Mouse (Mus musculus) limb, embryonic 13.5 days (tissue): ENCODE data around the gene Klc4. TPM values are rescaled to one million over a fixed set of nuclear protein-coding genes. Genes with fewer than 3 reads are reported as not detected.

ENCODE experiments used
- ATAC-seq: fragments of 200-750 bp; cut with Nextera tagmentation; 2 replicates; pipeline ENCODE4 v1.8.0; 2017; ENCODE audit warnings: low read depth, moderate number of reproducible peaks, moderate TSS enrichment; ENCODE audit not compliant: low FRiP score
- H3K27ac ChIP-seq: fragments of 300-500 bp; sonication (generic); 2 replicates; pipeline ENCODE4 v1.5.1; 2015; ENCODE audit warnings: inconsistent platforms, mild to moderate bottlenecking, moderate library complexity
- H3K27me3 ChIP-seq: fragments of 300-500 bp; sonication (generic); 2 replicates; pipeline ENCODE4 v1.6.1; 2015; ENCODE audit warnings: mild to moderate bottlenecking, inconsistent platforms
- H3K36me3 ChIP-seq: fragments of 300-500 bp; sonication (generic); 2 replicates; pipeline ENCODE4 v1.6.1; 2015; ENCODE audit warnings: inconsistent platforms, mild to moderate bottlenecking, moderate library complexity
- H3K4me1 ChIP-seq: fragments of 300-500 bp; sonication (generic); 2 replicates; pipeline ENCODE4 v1.6.1; 2015; ENCODE audit warnings: inconsistent platforms
- H3K4me2 ChIP-seq: fragments of 300-500 bp; sonication (generic); replicated peaks from 2 replicates; pipeline ENCODE4 v1.6.1; 2015; ENCODE audit warnings: inconsistent platforms, mild to moderate bottlenecking, moderate library complexity
- H3K4me3 ChIP-seq: fragments of 300-500 bp; sonication (generic); 2 replicates; pipeline ENCODE4 v1.5.1; 2015; ENCODE audit warnings: moderate library complexity, mild to moderate bottlenecking, inconsistent platforms
- H3K9ac ChIP-seq: fragments of 300-500 bp; sonication (generic); 2 replicates; pipeline ENCODE4 v1.6.1; 2015; ENCODE audit warnings: mild to moderate bottlenecking, inconsistent platforms
- H3K9me3 ChIP-seq: fragments of 300-500 bp; sonication (generic); 2 replicates; pipeline ENCODE4 v1.6.1; 2016; ENCODE audit warnings: inconsistent platforms
- WGBS: fragments of 180-500 bp; shearing (Covaris S2); methylation state at CpG from one replicate; pipeline ENCODE4 v1.1.7; 2015; 5-methylcytosine and 5-hydroxymethylcytosine counted together
- polyA plus RNA-seq: library from polyadenylated mRNA; unstranded; fragments of >200 nt; fragmentation: Nextera tagmentation; extraction: Ambion mirVana; gene quantifications from 2 replicates; pipeline ENCODE4 v1.2.1, GENCODE M21; 2015

The Klc4 gene
- polyA plus RNA-seq = 26.4 and 26.5 TPM in 2 replicates

DNA sequence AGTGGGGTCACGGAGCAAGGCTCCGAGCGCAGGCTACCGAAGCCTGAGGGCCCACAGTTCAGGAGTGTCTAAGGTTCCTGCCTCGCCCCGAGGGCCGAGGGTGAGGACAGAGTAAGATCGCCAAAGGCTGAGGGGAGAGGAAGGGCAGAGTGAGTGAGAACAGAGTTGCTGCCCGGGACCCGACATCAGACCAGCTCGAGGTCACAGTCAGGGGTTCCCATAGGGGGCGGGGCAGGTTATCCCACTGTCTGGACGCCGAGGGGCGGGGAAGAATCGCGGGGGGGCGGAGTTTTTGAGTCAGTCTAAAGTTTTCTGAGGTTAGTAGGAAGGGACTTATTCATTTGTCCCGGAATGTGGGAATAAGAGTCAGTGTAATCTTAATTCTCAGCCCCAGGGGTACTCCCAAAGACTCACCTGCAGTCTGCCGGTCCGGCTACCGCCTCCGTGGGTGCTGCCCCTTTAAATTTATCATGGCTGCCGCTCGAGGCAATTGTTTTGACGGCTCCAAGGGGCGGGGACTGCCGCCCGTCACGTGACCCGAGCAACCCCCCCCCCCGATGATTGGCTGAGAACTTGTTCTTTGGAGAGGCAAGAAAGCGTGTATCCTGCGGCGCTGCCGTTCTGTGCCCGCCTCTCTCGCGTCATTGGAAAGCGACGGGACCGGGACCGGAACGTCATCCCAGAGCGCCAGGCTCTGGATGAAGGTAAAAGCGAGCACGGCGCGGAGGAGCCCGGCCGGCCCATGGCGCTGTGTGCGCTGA, at the start of gene Klc4, which contains the start of gene Mrpl2:
Klc4 (minus strand) TSS at position 462 of the 761 bp plus-strand sequence.
Mrpl2 (plus strand) TSS at position 669 of the 761 bp plus-strand sequence.
- peak within 1 kb of the TSS; percentile 83 for H3K4me3 ChIP-seq
- under 1% methylated on average over 53 of the region's 53 CpGs for WGBS
- H3K4me2 ChIP-seq = peak within 1 kb of the TSS; percentile 95
- ATAC-seq = peak; percentile 69
- peak within 1 kb of the TSS; percentile 67; the same call in 1 of the 2 replicates for H3K27ac ChIP-seq
- peaks cover 39% of the 10 kb centered on the region for H3K36me3 ChIP-seq
- peaks cover 28% of the 10 kb centered on the region for H3K4me1 ChIP-seq
- H3K9me3 ChIP-seq = no peaks in the 10 kb centered on the region
- peak within 1 kb of the TSS; percentile 80 for H3K9ac ChIP-seq
- no peaks in the 10 kb centered on the region for H3K27me3 ChIP-seq

DNA sequence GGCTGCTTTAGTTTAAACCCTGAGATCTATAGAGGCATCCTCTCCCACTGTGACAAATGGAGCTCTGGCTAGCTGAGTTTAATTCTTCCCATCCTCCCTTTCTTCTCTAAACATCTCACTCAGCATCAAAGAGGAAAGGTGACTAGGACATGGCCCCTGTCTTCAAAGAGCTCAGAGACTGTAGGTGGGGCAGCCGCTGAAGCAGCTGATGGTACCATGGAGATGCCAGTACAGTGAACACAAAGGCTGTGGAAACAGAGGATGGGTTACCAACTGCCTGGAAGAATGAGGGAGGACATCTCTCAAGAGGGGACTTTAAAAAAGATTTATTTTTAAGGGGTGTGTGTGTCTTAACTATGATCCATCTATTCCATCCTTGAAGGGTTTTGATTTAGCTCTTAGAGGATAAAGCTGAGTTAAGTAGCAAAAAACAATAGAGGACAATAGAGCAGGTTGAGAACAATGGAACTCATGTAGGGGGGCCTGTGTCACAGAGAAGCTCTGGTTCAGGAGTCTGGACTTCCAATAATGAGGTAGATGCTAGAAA, 48.8 kb upstream of the Klc4 start:
- no peaks in the 10 kb centered on the region for H3K9me3 ChIP-seq
- H3K4me2 ChIP-seq = no peak overlapping the region
- H3K27me3 ChIP-seq = no peaks in the 10 kb centered on the region
- H3K27ac ChIP-seq = no peak overlapping the region
- no peak for ATAC-seq
- H3K4me1 ChIP-seq = no peaks in the 10 kb centered on the region
- H3K36me3 ChIP-seq = peaks cover 61% of the 10 kb centered on the region
- no peak overlapping the region for H3K9ac ChIP-seq
- WGBS = 86% methylated on average over 1 of the region's 1 CpGs
- no peak overlapping the region for H3K4me3 ChIP-seq

DNA sequence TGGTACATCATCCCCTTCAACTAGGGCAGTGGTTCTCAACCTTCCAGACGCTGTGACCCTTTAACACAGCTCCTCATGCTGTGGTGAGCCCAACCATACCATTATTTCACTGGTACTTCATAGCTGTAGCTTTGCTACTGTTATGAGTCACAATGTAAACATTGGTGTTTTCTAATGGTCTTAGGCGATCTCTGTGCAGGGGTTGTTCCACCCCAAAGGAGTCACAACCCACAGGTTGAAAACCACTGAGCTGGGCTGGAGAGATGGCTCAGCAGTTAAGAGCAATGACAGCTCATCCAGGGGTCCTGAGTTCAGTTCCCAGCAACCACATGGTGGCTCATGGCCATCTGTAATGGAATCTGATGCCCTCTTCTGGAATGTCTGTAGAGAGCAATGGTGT, 45.6 kb upstream of the Klc4 start:
- WGBS = 86% methylated on average over 2 of the region's 2 CpGs
- H3K27me3 ChIP-seq = no peaks in the 10 kb centered on the region
- ATAC-seq = no peak
- H3K9ac ChIP-seq = no peak overlapping the region
- no peaks in the 10 kb centered on the region for H3K4me1 ChIP-seq
- no peaks in the 10 kb centered on the region for H3K9me3 ChIP-seq
- no peak overlapping the region for H3K27ac ChIP-seq
- peaks cover 44% of the 10 kb centered on the region for H3K36me3 ChIP-seq
- no peak overlapping the region for H3K4me2 ChIP-seq
- H3K4me3 ChIP-seq = no peak overlapping the region

DNA sequence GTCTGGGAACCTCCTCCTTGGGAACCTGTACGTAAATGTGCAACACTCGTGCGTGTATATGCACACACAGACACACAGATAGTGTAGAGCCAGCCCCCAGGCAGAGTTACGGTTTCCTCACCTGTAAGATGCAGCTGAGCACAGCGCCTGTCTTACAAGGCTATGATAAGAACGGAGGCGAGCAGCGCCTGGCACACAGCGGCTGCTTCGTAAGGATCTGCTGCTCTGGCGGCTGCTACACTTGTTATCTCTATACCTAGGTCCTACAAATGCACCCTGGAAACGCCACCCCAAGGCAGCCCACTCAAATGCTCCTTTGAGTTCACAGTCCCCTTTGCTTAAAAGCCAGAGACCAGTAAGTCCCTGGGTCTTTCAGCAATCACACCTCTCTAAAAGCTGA, 44.8 kb upstream of the Klc4 start:
- WGBS = 92% methylated on average over 12 of the region's 12 CpGs
- no peaks in the 10 kb centered on the region for H3K9me3 ChIP-seq
- H3K27ac ChIP-seq = no peak overlapping the region
- no peak for ATAC-seq
- H3K27me3 ChIP-seq = no peaks in the 10 kb centered on the region
- peaks cover 44% of the 10 kb centered on the region for H3K36me3 ChIP-seq
- no peak overlapping the region for H3K4me2 ChIP-seq
- no peak overlapping the region for H3K4me3 ChIP-seq
- H3K4me1 ChIP-seq = no peaks in the 10 kb centered on the region
- no peak overlapping the region for H3K9ac ChIP-seq

DNA sequence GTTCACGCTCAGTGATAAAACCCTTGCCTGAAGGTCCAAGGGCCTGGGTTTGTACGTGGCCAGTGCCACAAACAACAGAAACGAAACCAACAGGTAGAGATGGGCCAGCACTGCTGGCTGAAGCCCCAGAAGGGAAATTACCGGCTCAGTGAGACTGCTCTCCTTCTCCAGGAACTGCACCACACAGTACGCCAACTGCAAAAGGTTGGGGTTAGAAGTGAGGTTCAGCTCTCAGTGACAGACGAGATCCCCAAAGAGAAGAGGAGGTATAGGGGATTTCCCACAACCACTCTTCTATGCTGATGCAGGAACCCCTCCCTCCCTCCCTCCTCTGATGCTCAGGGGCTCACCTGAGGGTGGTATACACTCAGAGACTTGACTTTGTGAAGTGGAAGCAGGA, 40.1 kb upstream of the Klc4 start:
- Histone ChIP-seq H3K27me3 (no peaks in the 10 kb centered on the region), H3K9me3 (no peaks in the 10 kb centered on the region), H3K4me1 (peaks cover 8% of the 10 kb centered on the region), H3K36me3 (peaks cover 58% of the 10 kb centered on the region), H3K4me3 (no peak overlapping the region), H3K9ac (no peak overlapping the region), H3K27ac (no peak overlapping the region), H3K4me2 (no peak overlapping the region)
- ATAC-seq = no peak
- WGBS = 92% methylated on average over 6 of the region's 6 CpGs

DNA sequence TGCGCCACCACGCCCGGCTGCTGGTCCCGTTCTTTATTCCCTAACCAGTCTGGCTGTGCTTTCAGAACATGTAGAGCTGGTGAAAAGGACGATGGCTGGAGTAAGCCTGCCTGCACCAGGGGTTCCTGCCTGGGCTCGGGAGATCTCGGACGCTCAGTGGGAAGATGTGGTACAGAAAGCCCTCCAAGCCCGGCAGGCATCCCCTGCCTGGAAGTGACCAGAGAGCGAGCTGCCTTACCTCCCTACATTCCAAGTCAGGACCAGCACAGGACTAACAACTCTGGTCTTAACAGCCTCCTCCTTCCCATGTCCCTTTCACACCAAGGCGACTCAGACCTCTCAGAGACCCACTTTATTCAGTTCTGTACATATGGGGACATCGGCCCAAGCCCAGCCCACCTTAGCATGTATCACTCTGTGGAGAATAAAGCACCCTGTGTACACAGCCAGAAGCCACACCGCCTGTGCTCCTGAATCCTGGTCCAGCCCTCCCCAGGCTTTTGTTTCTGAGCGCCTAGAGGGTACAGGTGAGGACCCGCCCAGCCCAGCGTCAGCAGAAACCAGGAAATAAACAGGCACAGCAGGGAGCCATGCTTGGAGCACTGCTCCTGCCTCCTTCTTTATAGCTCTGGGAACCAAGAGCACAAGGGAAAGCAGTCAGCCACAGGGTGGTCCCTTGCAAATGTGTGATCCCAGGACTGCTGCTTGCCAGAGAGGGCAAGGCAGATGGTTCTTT, 37.0 kb upstream of the Klc4 start:
- Histone ChIP-seq H3K27me3 (no peaks in the 10 kb centered on the region), H3K9ac (0 out of 2 replicates have a peak overlapping the region, but pooled peaks have one; percentile 19), H3K4me2 (no peak overlapping the region), H3K4me1 (peaks cover 27% of the 10 kb centered on the region), H3K9me3 (no peaks in the 10 kb centered on the region), H3K27ac (no peak overlapping the region), H3K4me3 (no peak overlapping the region), H3K36me3 (peaks cover 59% of the 10 kb centered on the region)
- 83% methylated on average over 16 of the region's 16 CpGs for WGBS
- no peak for ATAC-seq

DNA sequence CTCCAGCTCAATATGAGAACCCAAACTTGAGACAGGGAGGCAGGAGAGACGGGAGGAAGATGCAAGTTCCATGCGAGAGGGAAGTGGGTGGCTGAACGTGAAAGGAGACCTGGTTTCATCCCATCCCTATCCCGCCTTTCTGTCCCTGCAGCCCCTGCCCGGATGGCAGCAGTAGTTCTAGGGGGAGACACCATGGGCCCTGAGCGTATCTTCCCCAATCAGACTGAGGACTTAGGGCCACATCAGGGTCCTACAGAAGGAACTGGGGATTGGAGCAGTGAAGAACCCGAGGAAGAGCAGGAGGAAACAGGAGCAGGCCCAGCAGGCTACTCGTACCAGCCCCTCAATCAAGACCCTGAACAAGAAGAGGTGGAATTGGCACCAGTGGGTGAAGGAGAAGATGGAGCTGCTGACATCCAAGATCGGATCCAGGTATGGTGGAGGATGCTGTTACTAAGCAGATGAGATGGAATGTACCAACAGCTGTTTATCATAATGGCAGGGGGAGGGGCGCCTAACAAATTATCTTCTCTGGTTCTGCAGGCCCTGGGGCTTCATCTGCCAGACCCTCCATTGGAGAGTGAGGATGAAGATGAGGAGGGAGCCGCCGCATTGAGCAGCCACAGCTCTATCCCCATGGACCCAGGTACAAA, 35.8 kb upstream of the Klc4 start:
- 22% methylated on average over 12 of the region's 12 CpGs for WGBS
- peak overlapping the region; percentile 49 for H3K27ac ChIP-seq
- H3K4me3 ChIP-seq = peak overlapping the region; percentile 88
- H3K9me3 ChIP-seq = no peaks in the 10 kb centered on the region
- H3K9ac ChIP-seq = peak overlapping the region; percentile 75
- no peaks in the 10 kb centered on the region for H3K27me3 ChIP-seq
- peaks cover 27% of the 10 kb centered on the region for H3K4me1 ChIP-seq
- peak overlapping the region; percentile 90 for H3K4me2 ChIP-seq
- no peak for ATAC-seq
- peaks cover 59% of the 10 kb centered on the region for H3K36me3 ChIP-seq

DNA sequence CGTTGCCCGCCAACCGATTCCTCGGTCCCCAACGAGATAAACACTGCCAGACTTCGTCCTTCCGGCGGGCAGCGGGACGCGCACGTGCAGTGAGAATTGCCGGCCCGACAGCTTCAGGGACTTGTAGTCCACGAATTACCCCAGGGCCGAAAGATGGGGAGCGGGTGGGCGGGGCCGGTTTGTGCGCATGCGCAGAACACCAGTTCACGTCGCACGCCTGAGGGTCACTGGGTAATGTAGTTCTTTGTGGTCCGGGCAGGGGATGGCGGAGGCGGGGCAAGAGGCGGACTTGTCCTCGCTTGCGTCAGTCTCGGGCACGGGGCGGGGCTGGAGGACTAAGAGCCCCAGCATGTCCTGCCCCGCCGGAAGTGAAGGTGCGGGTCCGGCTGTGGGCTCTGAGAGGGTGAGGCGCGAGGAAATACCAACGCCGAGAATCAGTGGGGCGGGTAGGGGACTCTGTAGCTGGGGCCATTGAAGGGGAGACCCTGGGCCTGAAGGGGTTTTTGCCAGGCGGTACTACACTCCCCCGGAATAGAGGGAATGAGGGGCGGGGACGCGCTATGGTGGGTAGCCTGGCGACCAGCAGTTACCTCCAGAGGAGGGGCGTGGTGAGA, 35.0 kb upstream of the Klc4 start, which contains the start of gene Klhdc3:
Klhdc3 (minus strand) TSS at position 155 of the 614 bp plus-strand sequence.
- H3K9me3 ChIP-seq = no peaks in the 10 kb centered on the region
- ATAC-seq = peak; percentile 98
- peak within 1 kb of the TSS; percentile 90 for H3K4me2 ChIP-seq
- peak within 1 kb of the TSS; percentile 90 for H3K27ac ChIP-seq
- peaks cover 59% of the 10 kb centered on the region for H3K36me3 ChIP-seq
- H3K4me1 ChIP-seq = peaks cover 27% of the 10 kb centered on the region
- peak within 1 kb of the TSS; percentile 81 for H3K9ac ChIP-seq
- H3K4me3 ChIP-seq = peak within 1 kb of the TSS; percentile 88
- no peaks in the 10 kb centered on the region for H3K27me3 ChIP-seq
- under 1% methylated on average over 49 of the region's 49 CpGs for WGBS

DNA sequence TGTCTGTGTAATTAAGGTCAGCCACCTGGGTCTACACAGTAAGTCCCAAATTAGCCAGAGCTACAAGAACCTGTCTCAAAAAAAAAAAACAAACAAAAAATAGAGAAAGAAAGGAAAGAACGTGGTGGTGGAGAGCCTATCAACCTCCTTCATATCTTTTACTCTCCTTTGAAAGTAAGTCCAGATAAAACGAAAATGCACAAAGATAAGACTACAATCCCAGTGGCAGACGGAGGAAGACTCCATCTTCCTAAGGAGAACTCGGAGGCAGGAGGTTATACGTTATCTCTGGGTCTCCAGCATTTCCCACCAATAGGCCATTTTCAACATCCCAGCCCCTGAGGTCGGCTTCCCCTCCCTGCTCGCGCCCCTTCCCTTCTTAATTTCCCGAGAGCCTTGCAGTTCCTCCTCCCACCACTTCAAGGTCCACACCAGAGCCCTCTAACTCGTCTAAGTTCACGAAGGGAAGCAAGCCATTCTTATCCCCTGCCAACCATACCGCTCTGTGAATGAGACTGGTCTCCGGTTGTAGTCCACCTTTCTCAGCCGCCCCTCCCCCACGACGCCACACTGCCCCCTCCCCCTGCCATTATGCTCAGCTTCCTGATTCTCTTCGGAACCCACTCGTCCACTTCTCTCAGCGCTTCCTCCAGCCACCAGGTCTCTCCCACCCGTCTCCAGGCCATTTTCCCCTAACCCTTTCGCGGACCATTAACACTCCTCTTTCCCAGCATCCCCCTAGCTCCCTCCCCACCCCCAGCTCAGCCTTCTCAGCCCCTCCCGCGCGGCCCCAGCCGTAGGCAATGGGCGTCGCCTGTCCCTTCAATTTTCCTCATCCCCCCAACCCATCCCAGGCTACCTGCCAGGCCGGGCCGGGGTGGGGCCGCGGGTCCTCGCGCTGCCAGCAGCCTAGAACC, 34.3 kb upstream of the Klc4 start:
- Histone ChIP-seq H3K27ac (peak overlapping the region; percentile 90), H3K4me2 (peak overlapping the region; percentile 90), H3K27me3 (no peaks in the 10 kb centered on the region), H3K4me1 (peaks cover 29% of the 10 kb centered on the region), H3K9ac (peak overlapping the region; percentile 81), H3K9me3 (no peaks in the 10 kb centered on the region), H3K36me3 (peaks cover 59% of the 10 kb centered on the region), H3K4me3 (peak overlapping the region; percentile 88)
- peak; percentile 64 for ATAC-seq
- whole genome bisulfite sequencing = under 1% methylated on average over 34 of the region's 34 CpGs

DNA sequence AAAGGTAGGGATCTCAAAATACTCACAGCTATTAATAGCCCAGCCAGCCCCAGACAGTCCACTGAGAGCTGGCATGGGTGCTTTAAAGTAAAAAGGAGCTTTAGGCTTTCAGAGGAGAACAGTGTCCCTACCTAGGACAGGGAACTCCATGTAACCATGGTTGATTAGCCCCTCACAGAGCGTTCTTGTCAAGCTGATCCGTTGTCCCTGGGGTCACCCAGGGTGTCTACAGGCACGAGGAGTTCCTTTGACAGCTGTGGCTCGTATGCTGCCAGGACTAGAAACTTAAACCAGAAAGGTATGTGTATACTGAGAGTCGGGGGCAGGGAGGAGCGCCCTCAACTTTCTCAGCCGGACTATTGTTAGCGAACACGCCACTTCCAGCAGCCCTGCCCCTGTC, 33.1 kb upstream of the Klc4 start:
- H3K36me3 ChIP-seq = peaks cover 54% of the 10 kb centered on the region
- peak overlapping the region; percentile 90 for H3K4me2 ChIP-seq
- no peaks in the 10 kb centered on the region for H3K27me3 ChIP-seq
- H3K27ac ChIP-seq = peak overlapping the region; percentile 28; the same call in 1 of the 2 replicates
- peak overlapping the region; percentile 88 for H3K4me3 ChIP-seq
- H3K9me3 ChIP-seq = no peaks in the 10 kb centered on the region
- WGBS = 55% methylated on average over 9 of the region's 9 CpGs
- ATAC-seq = no peak
- H3K4me1 ChIP-seq = peaks cover 37% of the 10 kb centered on the region
- peak overlapping the region; percentile 81 for H3K9ac ChIP-seq
